Mouse (Mus musculus): ENCODE measurements around the gene Cdk11b. TPM values are rescaled to one million over a fixed set of nuclear protein-coding genes. Genes with fewer than 3 reads are reported as not detected.

Cdk11b gene
- polyA plus RNA-seq, 1 experiment, result 202 TPM

GRCm38 (mm10) chr4:155690571-155691375 lies 66.1 kb downstream of the Cdk11b start:
- 78% methylated on average over 12 of the region's 12 CpGs for WGBS

GRCm38 (mm10) chr4:155692421-155692820 lies 67.8 kb downstream of the Cdk11b start:
- no peak for TF ChIP-seq POLR2A (IDR thresholded peaks at IDR 0.05; ENCODE audit: borderline replicate concordance, control insufficient read depth, low read depth, low read length)
- TF ChIP-seq CTCF (IDR thresholded peaks at IDR 0.05; ENCODE audit: control insufficient read depth, insufficient read depth, low read length), result no peak
- H3K4me1 ChIP-seq (ENCODE audit: control insufficient read depth, insufficient read depth, low read length), result peaks cover 2% of the 10 kb centered on the region; the same call in 1 of the 2 replicates
- 91% methylated on average over 3 of the region's 3 CpGs for WGBS

More at GRCm38 (mm10) chr4:155690571-155691375, 66.1 kb downstream of the Cdk11b start:
- Histone ChIP-seq H3K4me3 (replicated peaks; ENCODE audit: control insufficient read depth, low read depth, low read length) (no peak overlapping the region), H3K27ac (ENCODE audit: control insufficient read depth, insufficient read depth, low read depth, low read length, poor library complexity) (no peak overlapping the region), H3K4me1 (ENCODE audit: control insufficient read depth, insufficient read depth, low read length) (peaks cover 2% of the 10 kb centered on the region; the same call in 1 of the 2 replicates)
- TF ChIP-seq POLR2A (IDR thresholded peaks at IDR 0.05; ENCODE audit: borderline replicate concordance, control insufficient read depth, low read depth, low read length) (no peak), CTCF (IDR thresholded peaks at IDR 0.05; ENCODE audit: control insufficient read depth, insufficient read depth, low read length) (no peak)

GRCm38 (mm10) chr4:155694111-155694481 lies 69.4 kb downstream of the Cdk11b start, which contains the start of gene Fndc10:
Gene Fndc10 (plus strand): TSS chr4:155694342.
- 1% methylated on average over 47 of the region's 47 CpGs for WGBS
- peak within 1 kb of the TSS; percentile 54 for H3K4me3 ChIP-seq (replicated peaks; ENCODE audit: control insufficient read depth, low read depth, low read length)
- peaks cover 2% of the 10 kb centered on the region; the same call in 1 of the 2 replicates for H3K4me1 ChIP-seq (ENCODE audit: control insufficient read depth, insufficient read depth, low read length)
- H3K27ac ChIP-seq (ENCODE audit: control insufficient read depth, insufficient read depth, low read depth, low read length, poor library complexity), result peak within 1 kb of the TSS; percentile 45; the same call in 1 of the 2 replicates
- TF ChIP-seq CTCF (IDR thresholded peaks at IDR 0.05; ENCODE audit: control insufficient read depth, insufficient read depth, low read length) (no peak), POLR2A (IDR thresholded peaks at IDR 0.05; ENCODE audit: borderline replicate concordance, control insufficient read depth, low read depth, low read length) (no peak)

More at GRCm38 (mm10) chr4:155692421-155692820, 67.8 kb downstream of the Cdk11b start:
- Histone ChIP-seq H3K4me3 (replicated peaks; ENCODE audit: control insufficient read depth, low read depth, low read length) (no peak overlapping the region), H3K27ac (ENCODE audit: control insufficient read depth, insufficient read depth, low read depth, low read length, poor library complexity) (no peak overlapping the region)

GRCm38 (mm10) chr4:155694482-155695401 lies 70.1 kb downstream of the Cdk11b start:
- 2% methylated on average over 92 of the region's 92 CpGs for WGBS
- Histone ChIP-seq H3K4me1 (ENCODE audit: control insufficient read depth, insufficient read depth, low read length) (peaks cover 2% of the 10 kb centered on the region; the same call in 1 of the 2 replicates), H3K27ac (ENCODE audit: control insufficient read depth, insufficient read depth, low read depth, low read length, poor library complexity) (peak overlapping the region; percentile 45; the same call in 1 of the 2 replicates), H3K4me3 (replicated peaks; ENCODE audit: control insufficient read depth, low read depth, low read length) (peak overlapping the region; percentile 54)
- TF ChIP-seq CTCF (IDR thresholded peaks at IDR 0.05; ENCODE audit: control insufficient read depth, insufficient read depth, low read length), result peak; percentile 22; the same call in 1 of the 2 replicates
- TF ChIP-seq POLR2A (IDR thresholded peaks at IDR 0.05; ENCODE audit: borderline replicate concordance, control insufficient read depth, low read depth, low read length), result 0 out of 2 replicates have a peak, but pooled peaks have one; percentile 19

- Histone ChIP-seq H3K27ac (ENCODE audit: control insufficient read depth, insufficient read depth, low read depth, low read length, poor library complexity) (no peak overlapping the region), H3K4me1 (ENCODE audit: control insufficient read depth, insufficient read depth, low read length) (peaks cover 2% of the 10 kb centered on the region; the same call in 1 of the 2 replicates), H3K4me3 (replicated peaks; ENCODE audit: control insufficient read depth, low read depth, low read length) (no peak overlapping the region)
- WGBS, result 88% methylated on average over 4 of the region's 4 CpGs
- TF ChIP-seq CTCF (IDR thresholded peaks at IDR 0.05; ENCODE audit: control insufficient read depth, insufficient read depth, low read length) (no peak), POLR2A (IDR thresholded peaks at IDR 0.05; ENCODE audit: borderline replicate concordance, control insufficient read depth, low read depth, low read length) (no peak)
Measured at GRCm38 (mm10) chr4:155695531-155696062, 70.9 kb downstream of the Cdk11b start.

GRCm38 (mm10) chr4:155696261-155697255 lies 71.9 kb downstream of the Cdk11b start:
- 77% methylated on average over 16 of the region's 16 CpGs for WGBS
- peaks cover 2% of the 10 kb centered on the region; the same call in 1 of the 2 replicates for H3K4me1 ChIP-seq (ENCODE audit: control insufficient read depth, insufficient read depth, low read length)
- TF ChIP-seq CTCF (IDR thresholded peaks at IDR 0.05; ENCODE audit: control insufficient read depth, insufficient read depth, low read length) (no peak), POLR2A (IDR thresholded peaks at IDR 0.05; ENCODE audit: borderline replicate concordance, control insufficient read depth, low read depth, low read length) (no peak)
- H3K4me3 ChIP-seq (replicated peaks; ENCODE audit: control insufficient read depth, low read depth, low read length), result no peak overlapping the region
- H3K27ac ChIP-seq (ENCODE audit: control insufficient read depth, insufficient read depth, low read depth, low read length, poor library complexity), result no peak overlapping the region

Other genes starting within 250 kb of the Cdk11b start
- gene Gabrd, start 226.7 kb upstream of the Cdk11b start, polyA plus RNA-seq (2011; ENCODE audit: insufficient read depth, insufficient read length, low replicate concordance, missing spikeins), result not detected in 2 replicates
- gene Cfap74, start 215.7 kb upstream of the Cdk11b start, polyA plus RNA-seq (2011; ENCODE audit: insufficient read depth, insufficient read length, low replicate concordance, missing spikeins), result 0.54 and 0.85 TPM in 2 replicates
- gene Tmem52, start 155.7 kb upstream of the Cdk11b start, polyA plus RNA-seq (2011; ENCODE audit: insufficient read depth, insufficient read length, low replicate concordance, missing spikeins), result not detected in 2 replicates
- gene Gnb1, start 133.5 kb upstream of the Cdk11b start, polyA plus RNA-seq (2011; ENCODE audit: insufficient read depth, insufficient read length, low replicate concordance, missing spikeins), result 78.1 and 115 TPM in 2 replicates
- 28.2 and 52.6 TPM in 2 replicates for gene Nadk, start 62.5 kb upstream of the Cdk11b start, polyA plus RNA-seq (2011; ENCODE audit: insufficient read depth, insufficient read length, low replicate concordance, missing spikeins)
- gene Slc35e2, start 23.4 kb upstream of the Cdk11b start, polyA plus RNA-seq (2011; ENCODE audit: insufficient read depth, insufficient read length, low replicate concordance, missing spikeins), result 7.4 and 8.4 TPM in 2 replicates
- not detected in 2 replicates for gene Gm10563, start 20.6 kb downstream of the Cdk11b start, polyA plus RNA-seq (2011; ENCODE audit: insufficient read depth, insufficient read length, low replicate concordance, missing spikeins)
- gene Mmp23, start 28.5 kb downstream of the Cdk11b start, polyA plus RNA-seq (2011; ENCODE audit: insufficient read depth, insufficient read length, low replicate concordance, missing spikeins), result 5.6 and 6.9 TPM in 2 replicates
- gene Mib2, start 44.3 kb downstream of the Cdk11b start, polyA plus RNA-seq (2011; ENCODE audit: insufficient read depth, insufficient read length, low replicate concordance, missing spikeins), result 15.0 and 29.1 TPM in 2 replicates
- gene Fndc10, start 69.5 kb downstream of the Cdk11b start, polyA plus RNA-seq (2011; ENCODE audit: insufficient read depth, insufficient read length, low replicate concordance, missing spikeins), result 0.90 and 3.0 TPM in 2 replicates
- 28.5 and 53.2 TPM in 2 replicates for gene Ssu72, start 79.9 kb downstream of the Cdk11b start, polyA plus RNA-seq (2011; ENCODE audit: insufficient read depth, insufficient read length, low replicate concordance, missing spikeins)
- 0.47 and 3.0 TPM in 2 replicates for gene Tmem240, start 109.9 kb downstream of the Cdk11b start, polyA plus RNA-seq (2011; ENCODE audit: insufficient read depth, insufficient read length, low replicate concordance, missing spikeins)
- 31.8 and 32.9 TPM in 2 replicates for gene Atad3a, start 136.2 kb downstream of the Cdk11b start, polyA plus RNA-seq (2011; ENCODE audit: insufficient read depth, insufficient read length, low replicate concordance, missing spikeins)
- 0.97 TPM in 1 of 2 replicates, not detected in the other for gene Vwa1, start 149.8 kb downstream of the Cdk11b start, polyA plus RNA-seq (2011; ENCODE audit: insufficient read depth, insufficient read length, low replicate concordance, missing spikeins)
- gene Tmem88b, start 161.0 kb downstream of the Cdk11b start, polyA plus RNA-seq (2011; ENCODE audit: insufficient read depth, insufficient read length, low replicate concordance, missing spikeins), result 0.93 and 1.1 TPM in 2 replicates
- gene Ankrd65, start 165.6 kb downstream of the Cdk11b start, polyA plus RNA-seq (2011; ENCODE audit: insufficient read depth, insufficient read length, low replicate concordance, missing spikeins), result 1.1 TPM in 1 of 2 replicates, not detected in the other
- gene Mrpl20, start 178.0 kb downstream of the Cdk11b start, polyA plus RNA-seq (2011; ENCODE audit: insufficient read depth, insufficient read length, low replicate concordance, missing spikeins), result 146 and 244 TPM in 2 replicates
- gene Ccnl2, start 187.6 kb downstream of the Cdk11b start, polyA plus RNA-seq (2011; ENCODE audit: insufficient read depth, insufficient read length, low replicate concordance, missing spikeins), result 92.0 and 149 TPM in 2 replicates
- gene Aurkaip1, start 206.4 kb downstream of the Cdk11b start, polyA plus RNA-seq (2011; ENCODE audit: insufficient read depth, insufficient read length, low replicate concordance, missing spikeins), result 53.9 and 114 TPM in 2 replicates
- gene Mxra8, start 214.8 kb downstream of the Cdk11b start, polyA plus RNA-seq (2011; ENCODE audit: insufficient read depth, insufficient read length, low replicate concordance, missing spikeins), result 8.1 and 12.4 TPM in 2 replicates
- gene Dvl1, start 222.5 kb downstream of the Cdk11b start, polyA plus RNA-seq (2011; ENCODE audit: insufficient read depth, insufficient read length, low replicate concordance, missing spikeins), result 21.0 and 50.2 TPM in 2 replicates
- gene Tas1r3, start 238.5 kb downstream of the Cdk11b start, polyA plus RNA-seq (2011; ENCODE audit: insufficient read depth, insufficient read length, low replicate concordance, missing spikeins), result 0.42 TPM in 1 of 2 replicates, not detected in the other
- 2.8 and 5.9 TPM in 2 replicates for gene Cptp, start 244.6 kb downstream of the Cdk11b start, polyA plus RNA-seq (2011; ENCODE audit: insufficient read depth, insufficient read length, low replicate concordance, missing spikeins)
- 22.2 and 49.5 TPM in 2 replicates for gene Ints11, start 244.7 kb downstream of the Cdk11b start, polyA plus RNA-seq (2011; ENCODE audit: insufficient read depth, insufficient read length, low replicate concordance, missing spikeins)